Mouse (Mus musculus) lung, postnatal 10 days (tissue): Measurements from ENCODE around the gene Nap1l5.
"Not testable (repeated sequence)": the region's sequence is repeated elsewhere in the genome, so short reads cannot be mapped to it uniquely, and the experiment has no call there.

Source experiments
- DNase-seq: peaks from one replicate; pipeline ENCODE4 v3.0.0; 2021

Nap1l5 gene

GRCm38 (mm10) chr6:58903171-58903570, 3.7 kb downstream of the Nap1l5 start:
- DNase-seq: peak; percentile 23

DNA sequence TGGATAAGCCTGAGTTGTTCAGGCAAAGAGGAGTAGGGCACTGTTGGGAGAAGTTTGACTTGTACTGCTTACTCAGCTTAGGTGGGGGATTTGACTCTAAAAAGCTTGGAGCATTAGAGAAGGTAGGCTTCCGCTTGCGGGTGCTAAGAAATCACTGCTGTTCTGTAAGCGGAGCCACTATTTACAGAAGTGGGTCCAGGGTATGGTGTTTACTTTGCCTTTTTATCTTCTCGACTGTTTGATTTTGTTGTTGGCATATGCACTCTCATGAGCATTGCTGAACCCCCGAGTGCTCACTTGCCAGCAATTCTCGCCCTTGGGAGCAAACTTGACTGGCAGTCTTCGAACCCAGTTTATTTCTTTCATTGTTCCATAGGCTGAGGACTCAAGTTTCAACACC, 6.3 kb downstream of the Nap1l5 start:
- no peak for DNase-seq

DNA sequence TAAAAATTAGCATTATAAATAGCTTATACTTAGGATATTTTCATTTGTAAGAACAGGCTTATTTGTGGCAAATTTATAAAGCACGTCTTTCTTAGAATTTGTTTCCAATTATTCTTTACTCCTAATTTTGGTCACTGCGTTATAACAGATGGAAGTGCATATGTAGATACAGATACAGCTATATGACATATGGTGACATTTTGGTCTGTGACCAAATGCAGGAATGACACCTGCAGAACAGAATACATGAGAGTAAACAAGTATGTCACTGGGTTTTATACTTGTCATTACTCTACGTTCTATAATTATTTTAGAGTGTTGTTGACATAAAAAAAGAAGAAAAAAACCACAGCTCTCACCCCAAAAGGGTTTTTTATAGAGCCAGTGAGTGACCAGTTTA, 7.8 kb downstream of the Nap1l5 start:
- DNase-seq: no peak

GRCm38 (mm10) chr6:58896648-58897047, 10.2 kb downstream of the Nap1l5 start:
- no peak for DNase-seq

GRCm38 (mm10) chr6:58894994-58895393, 11.9 kb downstream of the Nap1l5 start:
- no peak for DNase-seq

- DNase-seq: no peak
Observed at GRCm38 (mm10) chr6:58893307-58893706, 13.6 kb downstream of the Nap1l5 start.

DNA sequence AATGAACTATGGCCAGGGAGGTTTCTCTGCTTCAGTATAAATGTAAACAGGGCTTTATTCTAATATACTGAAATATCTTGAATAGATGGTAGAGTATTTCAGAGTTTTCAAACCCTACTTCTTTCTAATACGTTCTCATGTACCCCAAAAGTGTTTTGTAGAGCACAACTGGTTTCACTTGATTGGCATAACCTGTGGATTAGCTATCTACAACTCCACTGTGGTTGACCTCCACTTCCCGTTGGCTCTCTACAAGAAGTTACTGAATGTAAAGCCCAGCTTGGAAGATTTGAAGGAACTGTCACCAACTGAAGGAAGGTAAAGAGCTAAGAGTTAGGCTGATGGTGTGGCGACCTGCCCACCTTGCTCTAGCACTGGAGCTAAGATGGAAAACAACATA, 17.0 kb downstream of the Nap1l5 start:
- no peak for DNase-seq

GRCm38 (mm10) chr6:58882271-58882670, 24.6 kb downstream of the Nap1l5 start:
- no peak for DNase-seq

- no peak for DNase-seq
Observed at GRCm38 (mm10) chr6:58881363-58881762, 25.5 kb downstream of the Nap1l5 start.

DNA sequence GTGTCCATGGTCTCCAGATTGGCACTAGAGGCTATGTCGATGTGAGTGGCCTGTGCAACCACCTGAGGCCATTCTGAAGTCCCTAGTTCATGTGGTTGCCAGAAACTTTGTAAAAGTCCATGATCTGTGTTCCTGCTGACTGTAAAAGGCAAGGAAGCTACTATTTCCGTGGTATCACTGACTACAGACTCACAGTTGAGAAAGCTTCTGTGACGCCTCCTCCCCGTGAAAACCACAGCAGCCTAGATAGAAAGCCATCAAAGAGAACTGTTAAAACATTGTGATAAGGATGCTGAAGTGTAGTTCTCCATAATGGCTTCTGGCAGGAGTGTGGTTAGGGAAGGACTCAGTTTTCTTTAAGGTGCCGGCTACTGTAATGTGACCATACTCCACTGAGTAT, 26.0 kb downstream of the Nap1l5 start:
- DNase-seq: no peak

DNA sequence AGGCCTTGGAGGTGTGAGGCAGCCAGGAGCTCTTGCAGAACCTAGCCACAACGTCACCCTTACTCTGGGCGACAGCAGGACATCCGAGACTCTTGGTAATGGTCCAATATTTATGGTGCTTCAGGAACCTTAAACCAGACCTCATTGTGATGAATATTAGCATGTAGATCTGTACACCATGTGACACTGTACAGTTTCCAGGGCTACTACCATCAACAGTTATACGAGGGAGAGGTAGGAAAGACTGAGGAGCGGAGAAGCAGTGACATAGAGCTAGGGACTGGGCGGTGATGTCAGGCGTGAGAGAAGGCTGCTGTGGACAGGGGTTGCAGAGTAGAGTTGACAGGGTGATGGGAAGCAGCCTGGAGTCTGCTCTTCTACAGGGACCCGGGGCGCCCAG, 26.9 kb downstream of the Nap1l5 start:
- DNase-seq: no peak

GRCm38 (mm10) chr6:58879572-58879971, 27.3 kb downstream of the Nap1l5 start:
- no peak for DNase-seq

GRCm38 (mm10) chr6:58867858-58868257, 39.0 kb downstream of the Nap1l5 start:
- DNase-seq: not testable (repeated sequence)

GRCm38 (mm10) chr6:58863631-58864235, 43.1 kb downstream of the Nap1l5 start:
- no peak for DNase-seq

GRCm38 (mm10) chr6:58862446-58862993, 44.4 kb downstream of the Nap1l5 start:
- no peak for DNase-seq

DNA sequence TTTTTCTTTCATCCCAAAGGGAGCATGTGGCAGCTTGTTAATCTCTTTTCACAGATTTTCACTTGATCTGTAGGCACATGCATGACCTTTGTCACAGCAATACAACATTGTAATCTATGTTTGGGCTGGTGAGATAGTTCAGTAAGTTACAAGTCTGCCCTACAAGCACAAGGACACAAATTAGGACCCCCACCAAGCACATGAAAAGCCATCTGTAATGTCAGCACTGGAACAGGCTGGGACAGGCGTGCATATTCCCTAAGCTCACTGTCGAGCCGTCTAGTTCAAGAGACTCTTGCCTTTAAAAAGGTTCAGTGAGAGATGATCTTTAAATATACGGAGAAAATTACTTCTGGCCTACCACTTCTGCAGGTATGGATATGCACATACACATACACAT, 47.4 kb downstream of the Nap1l5 start:
- no peak for DNase-seq

- DNase-seq: no peak
Observed at GRCm38 (mm10) chr6:58856494-58856893, 50.4 kb downstream of the Nap1l5 start.

DNA sequence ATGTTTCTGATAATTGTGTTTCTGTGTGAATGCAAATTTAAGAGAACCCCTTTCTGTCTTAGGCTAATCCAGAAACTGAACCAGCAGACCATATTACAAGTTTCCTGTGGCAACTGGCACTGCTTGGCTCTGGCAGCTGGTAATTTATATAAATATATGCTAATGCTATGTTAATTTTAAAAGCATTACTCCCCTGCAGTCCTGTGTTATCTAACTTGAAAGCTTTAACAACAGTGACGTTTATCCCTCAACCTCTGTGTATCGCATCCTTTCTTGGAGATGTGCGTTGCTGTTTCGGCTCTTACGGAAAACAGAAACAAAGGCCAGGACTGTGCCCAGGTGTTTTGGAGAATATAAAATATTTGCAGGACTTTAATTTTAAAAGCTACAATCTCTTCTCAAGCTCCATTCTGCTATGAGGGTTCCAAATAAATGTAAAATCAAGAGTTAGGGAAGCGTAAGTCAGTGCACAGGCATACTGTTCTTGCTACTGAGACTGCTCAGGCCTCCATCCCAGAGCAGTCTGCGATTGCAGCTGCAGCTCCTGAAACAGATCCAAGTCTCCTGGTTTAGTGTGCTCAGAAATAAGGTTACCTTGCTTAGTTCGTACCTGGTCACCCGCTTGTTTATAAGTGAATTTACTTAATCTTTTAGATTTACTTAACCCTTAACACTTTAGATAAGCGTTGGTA, 51.1 kb downstream of the Nap1l5 start:
- DNase-seq: no peak
